Mouse (Mus musculus) spleen, adult 2 months (tissue): ENCODE results near the gene Xrcc6. TPM values are rescaled to one million over a fixed set of nuclear protein-coding genes. Genes with fewer than 3 reads are reported as not detected.

ENCODE experiments used
- DNase-seq, 2 experiments: peaks; one replicate each; pipeline versions ENCODE4 v3.0.0 to v3.0.0-alpha.2; 2012 to 2021; ENCODE audit warnings: low spot score in 2 of 2, low read depth in 1 of 2
- H3K27ac ChIP-seq: fragments of 200-500 bp; 2 replicates; pipeline ENCODE4 v1.5.1; 2012; ENCODE audit warnings: low read length, inconsistent platforms; ENCODE audit not compliant: insufficient read depth
- H3K27me3 ChIP-seq: fragments of 200-500 bp; 2 replicates; pipeline ENCODE4 v1.6.1; 2012; ENCODE audit warnings: mild to moderate bottlenecking, moderate library complexity, low read length, inconsistent platforms; ENCODE audit not compliant: control insufficient read depth, insufficient read depth
- H3K36me3 ChIP-seq: fragments of 200-500 bp; 2 replicates; pipeline ENCODE4 v1.6.1; 2012; ENCODE audit warnings: mild to moderate bottlenecking, low read length, inconsistent platforms; ENCODE audit not compliant: control insufficient read depth, insufficient read depth
- H3K4me1 ChIP-seq: fragments of 200-500 bp; 2 replicates; pipeline ENCODE4 v1.6.1; 2011; ENCODE audit warnings: inconsistent platforms; ENCODE audit not compliant: control insufficient read depth, insufficient read depth, insufficient read length
- H3K4me3 ChIP-seq: fragments of 200-500 bp; 2 replicates; pipeline ENCODE4 v1.5.1; 2011; ENCODE audit warnings: mild to moderate bottlenecking, inconsistent platforms; ENCODE audit not compliant: insufficient read depth, insufficient read length; ENCODE audit errors: extremely low read depth
- CTCF ChIP-seq: fragments of 200-500 bp; IDR thresholded peaks from 2 replicates; pipeline ENCODE4 v1.5.1; 2011; ENCODE audit warnings: mild to moderate bottlenecking, inconsistent platforms; ENCODE audit not compliant: insufficient read depth, insufficient read length, insufficient replicate concordance; ENCODE audit errors: extremely low read depth
- POLR2A ChIP-seq: fragments of 200-500 bp; IDR thresholded peaks from 2 replicates; pipeline ENCODE4 v1.6.1; 2011; ENCODE audit warnings: low read depth, low read length, inconsistent platforms
- WGBS: fragments of 180-500 bp; shearing (Covaris S2); methylation state at CpG from one replicate; pipeline ENCODE4 v1.1.7; 2018; 5-methylcytosine and 5-hydroxymethylcytosine counted together
- polyA plus RNA-seq: library from polyadenylated mRNA; depleted of rRNA; stranded (reverse); fragments of >200 nt; gene quantifications from 2 replicates; pipeline ENCODE4 v1.2.3, GENCODE M21; 2012

Gene Xrcc6
- polyA plus RNA-seq, 1 experiment: 11.8 TPM

DNA sequence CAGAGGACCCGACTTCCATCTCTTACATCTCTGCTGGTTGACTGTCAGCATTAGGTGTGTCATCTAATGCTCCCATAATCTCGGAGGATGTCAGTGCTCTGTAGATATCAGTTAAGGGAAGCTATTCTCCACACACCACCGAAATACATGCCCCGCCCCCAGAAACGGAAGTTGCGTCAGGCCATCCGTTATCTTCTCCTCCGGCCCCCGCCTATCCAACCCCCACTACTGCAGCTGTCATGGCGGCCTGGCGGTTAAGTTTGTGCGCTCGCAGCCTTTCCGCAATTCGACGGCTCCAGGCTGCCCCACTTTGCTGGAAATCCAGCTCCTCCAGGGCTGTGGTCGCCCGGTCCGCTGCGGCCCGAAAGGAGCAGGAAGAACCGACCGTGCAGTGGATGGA lies 7.3 kb upstream of the Xrcc6 start, which contains the start of gene 1700029P11Rik:
Gene 1700029P11Rik, plus strand, starts transcription at position 220 of the 400 bp plus-strand sequence.
- Histone ChIP-seq H3K36me3 (no peaks in the 10 kb centered on the region), H3K4me1 (no peaks in the 10 kb centered on the region), H3K4me3 (no peak within 1 kb of the TSS), H3K27me3 (no peaks in the 10 kb centered on the region), H3K27ac (no peak within 1 kb of the TSS)
- no peak for TF ChIP-seq POLR2A
- TF ChIP-seq CTCF: no peak
- 94% methylated on average over 23 of the region's 23 CpGs for WGBS
- DNase-seq: no peak

DNA sequence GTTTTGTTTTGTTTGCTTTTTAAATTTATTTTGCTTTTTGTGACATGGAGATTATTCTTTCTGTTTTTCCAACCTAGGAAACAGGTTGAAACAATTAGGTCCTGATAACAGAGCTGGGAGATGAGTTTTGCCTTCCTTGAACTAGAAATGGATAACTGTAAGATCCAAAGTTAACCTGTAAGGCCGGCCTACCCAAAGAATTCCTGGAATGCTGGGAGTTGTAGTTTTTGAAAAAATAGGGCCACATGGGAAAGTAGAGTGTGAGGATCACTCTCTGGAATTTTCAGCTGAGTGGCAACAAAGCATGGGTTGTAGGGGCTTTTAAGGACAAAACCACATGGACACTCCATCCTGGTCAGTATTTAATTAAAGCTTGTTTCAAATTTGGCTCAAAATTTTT lies 5.5 kb upstream of the Xrcc6 start:
- no peak overlapping the region for H3K4me3 ChIP-seq
- 84% methylated on average over 1 of the region's 1 CpGs for WGBS
- H3K27ac ChIP-seq: no peak overlapping the region
- DNase-seq: no peak
- H3K27me3 ChIP-seq: no peaks in the 10 kb centered on the region
- no peaks in the 10 kb centered on the region for H3K4me1 ChIP-seq
- no peak for TF ChIP-seq CTCF
- TF ChIP-seq POLR2A: no peak
- H3K36me3 ChIP-seq: no peaks in the 10 kb centered on the region

DNA sequence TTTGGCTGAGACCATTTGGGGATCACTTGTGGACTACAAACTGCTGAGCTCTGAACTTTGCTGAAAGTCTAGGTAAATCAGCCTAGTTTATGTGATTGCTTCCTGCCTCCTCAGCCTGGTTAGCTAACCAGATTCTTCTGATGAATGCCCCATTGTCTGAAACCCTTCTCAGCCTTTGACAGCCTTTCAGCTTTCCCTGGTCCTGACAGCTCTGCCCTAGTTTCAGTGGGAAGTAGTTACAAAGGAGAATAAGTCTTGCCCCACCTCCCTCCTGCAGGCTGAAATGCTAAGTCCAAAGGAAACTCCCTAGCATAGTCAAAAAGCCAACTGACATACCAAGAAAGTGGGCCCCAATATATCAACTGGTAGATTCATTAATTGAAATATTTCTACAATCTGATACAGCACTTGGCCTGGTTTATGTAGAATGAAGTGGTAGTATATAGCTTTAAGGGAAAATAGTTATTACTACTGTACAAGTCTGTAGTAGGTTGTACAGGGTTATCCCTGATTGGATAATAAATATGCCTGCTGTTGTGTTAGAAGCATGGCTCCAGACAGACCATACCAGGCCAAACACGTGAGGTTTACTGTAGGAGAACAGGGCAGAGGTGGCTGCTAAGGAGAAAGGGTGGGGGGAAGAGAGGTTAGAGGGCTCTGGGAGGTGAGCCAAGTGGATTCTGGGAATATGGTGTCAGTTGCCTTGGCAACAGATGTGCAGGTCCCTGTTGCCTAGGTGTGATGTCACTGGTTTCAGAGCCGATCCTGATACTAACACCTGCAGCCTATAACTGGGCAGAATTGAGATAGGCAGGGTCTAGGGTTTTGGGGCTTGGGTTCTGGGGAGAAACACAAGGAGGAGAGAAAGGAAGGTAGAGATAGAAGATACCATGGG lies 2.1 kb upstream of the Xrcc6 start:
- no peak overlapping the region for H3K4me3 ChIP-seq
- WGBS: 82% methylated on average over 2 of the region's 2 CpGs

DNA sequence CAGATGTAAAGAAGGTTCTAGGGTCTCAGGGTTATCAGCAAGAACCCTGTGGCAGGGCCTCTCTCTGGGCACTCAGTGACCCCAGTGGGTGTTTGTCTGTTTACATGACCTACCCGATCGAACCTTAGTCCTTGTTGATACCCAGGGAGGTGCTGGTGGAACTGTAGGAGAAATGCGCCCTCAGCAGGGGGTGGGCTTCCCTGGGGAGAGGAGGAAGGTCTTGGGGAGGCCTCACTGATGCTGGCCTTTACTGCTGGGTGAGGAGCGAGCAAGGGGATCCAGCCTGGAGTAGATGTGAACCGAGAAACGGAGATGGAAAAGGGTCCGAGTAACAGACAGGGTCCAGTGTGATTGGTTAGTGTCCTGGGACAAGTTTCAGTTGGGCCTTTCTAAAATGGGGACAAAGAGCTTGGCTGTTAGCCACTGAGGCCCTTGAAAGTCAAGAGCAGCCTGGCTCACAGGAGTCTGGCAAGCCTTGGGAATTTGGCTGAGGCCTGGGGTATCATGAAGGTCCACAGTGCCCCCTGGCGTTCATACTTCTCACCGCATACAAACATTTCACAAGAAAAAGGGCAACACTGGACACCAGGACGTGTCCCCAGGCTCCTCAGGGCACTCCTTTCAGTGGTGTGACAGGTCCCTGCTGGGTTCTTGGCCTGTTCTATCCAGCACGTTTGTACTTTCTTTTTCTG lies 1.9 kb downstream of the Xrcc6 start:
- 63% methylated on average over 11 of the region's 11 CpGs for WGBS
- H3K4me1 ChIP-seq: no peaks in the 10 kb centered on the region
- 0 out of 2 replicates have a peak, but pooled peaks cover 2% of the 10 kb centered on the region for H3K36me3 ChIP-seq
- no peak for TF ChIP-seq POLR2A
- peak; percentile 69; the same call in 1 of the 2 replicates for TF ChIP-seq CTCF
- peak; percentile 38 to 53 for DNase-seq
- no peak overlapping the region for H3K4me3 ChIP-seq
- no peaks in the 10 kb centered on the region for H3K27me3 ChIP-seq
- no peak overlapping the region for H3K27ac ChIP-seq

More for the DNA sequence above, 2.1 kb upstream of the Xrcc6 start:
- no peak for TF ChIP-seq POLR2A
- Histone ChIP-seq H3K4me1 (no peaks in the 10 kb centered on the region), H3K27ac (no peak overlapping the region), H3K36me3 (no peaks in the 10 kb centered on the region), H3K27me3 (no peaks in the 10 kb centered on the region)
- no peak for DNase-seq

DNA sequence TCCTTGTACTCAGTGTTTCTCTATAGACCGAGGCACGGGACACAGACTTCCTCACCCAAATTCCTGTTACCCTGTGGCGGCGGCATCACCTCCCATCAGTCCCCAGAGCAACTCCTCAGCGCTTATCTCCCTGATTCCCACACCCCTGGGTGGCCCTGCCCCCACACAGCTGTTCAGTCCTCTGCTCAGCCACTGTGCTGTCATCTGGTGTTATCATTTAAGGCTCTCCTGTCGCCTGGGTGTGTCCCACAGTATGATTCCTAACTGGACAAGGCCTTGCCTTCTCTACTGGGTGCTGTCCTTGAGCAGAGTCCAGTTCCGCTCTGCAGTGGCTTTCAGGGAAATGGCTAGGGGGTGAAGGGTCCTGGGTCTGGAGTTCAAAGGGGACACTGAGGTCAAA lies 2.9 kb downstream of the Xrcc6 start:
- DNase-seq: no peak
- TF ChIP-seq POLR2A (no peak), CTCF (no peak)
- Histone ChIP-seq H3K27me3 (no peaks in the 10 kb centered on the region), H3K27ac (no peak overlapping the region), H3K4me3 (no peak overlapping the region), H3K36me3 (0 out of 2 replicates have a peak, but pooled peaks cover 2% of the 10 kb centered on the region), H3K4me1 (no peaks in the 10 kb centered on the region)
- WGBS: 45% methylated on average over 7 of the region's 7 CpGs

DNA sequence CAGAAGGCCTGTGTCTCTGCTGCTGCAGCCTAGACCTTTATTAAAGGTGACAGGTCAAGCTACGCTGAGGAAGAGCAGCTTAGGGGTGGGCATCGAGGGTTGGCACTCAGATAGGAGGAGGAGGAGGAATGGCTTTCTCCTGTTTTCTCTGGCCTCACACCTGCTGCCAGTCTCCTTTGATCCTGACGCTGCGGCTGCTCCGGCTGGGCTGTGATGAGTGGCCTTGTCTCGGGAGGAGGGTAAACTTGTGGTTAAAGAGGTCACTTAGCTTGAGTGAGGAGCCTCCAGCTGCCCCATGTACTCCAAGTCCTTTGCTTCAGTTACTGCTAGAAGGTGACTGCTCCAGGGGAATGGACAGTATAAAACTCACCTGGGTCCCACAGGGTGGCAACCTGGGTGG lies 6.4 kb downstream of the Xrcc6 start:
- WGBS: 88% methylated on average over 6 of the region's 6 CpGs
- peaks cover 12% of the 10 kb centered on the region for H3K36me3 ChIP-seq

DNA sequence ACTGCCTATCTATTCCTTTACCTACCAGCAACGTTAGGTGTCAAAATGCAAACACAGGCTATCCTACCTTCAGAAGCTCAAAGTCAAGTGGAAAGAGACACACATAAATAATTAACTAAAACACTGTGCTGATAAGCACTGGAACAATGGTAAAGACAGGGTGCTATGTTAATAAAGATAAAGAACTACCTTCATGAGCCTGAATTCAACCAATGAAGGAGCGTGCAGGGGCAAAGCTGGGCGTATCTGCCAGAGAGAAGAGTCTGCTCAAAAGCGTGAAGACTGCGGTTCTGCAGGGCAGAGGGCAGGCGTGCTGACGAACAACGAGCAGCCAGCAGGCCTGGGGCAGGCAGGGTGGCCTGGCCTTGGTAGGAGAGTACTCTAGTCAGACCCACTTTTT lies 16.6 kb downstream of the Xrcc6 start:
- WGBS: 83% methylated on average over 8 of the region's 8 CpGs
- H3K4me1 ChIP-seq: no peaks in the 10 kb centered on the region
- no peak for TF ChIP-seq POLR2A
- TF ChIP-seq CTCF: no peak
- no peaks in the 10 kb centered on the region for H3K27me3 ChIP-seq
- no peak overlapping the region for H3K4me3 ChIP-seq
- no peak overlapping the region for H3K27ac ChIP-seq
- no peak for DNase-seq
- H3K36me3 ChIP-seq: peaks cover 2% of the 10 kb centered on the region; the same call in 1 of the 2 replicates

More for the DNA sequence above, 6.4 kb downstream of the Xrcc6 start:
- DNase-seq: no peak
- TF ChIP-seq POLR2A: no peak
- no peak for TF ChIP-seq CTCF
- H3K4me1 ChIP-seq: no peaks in the 10 kb centered on the region
- H3K27ac ChIP-seq: no peak overlapping the region
- H3K4me3 ChIP-seq: no peak overlapping the region
- no peaks in the 10 kb centered on the region for H3K27me3 ChIP-seq
